Mouse (Mus musculus): ENCODE measurements around the gene Casc1. TPM values are rescaled to one million over a fixed set of nuclear protein-coding genes. Genes with fewer than 3 reads are reported as not detected.

Gene Casc1
- polyA plus RNA-seq, 2 experiments, result 0.09 to 0.19 TPM

- Histone ChIP-seq H3K9ac (replicated peaks) (no peak overlapping the region), H3K36me3 (replicated peaks; ENCODE audit: control insufficient read depth, insufficient read depth, low read depth) (peaks cover 23% of the 10 kb centered on the region), H3K4me1 (replicated peaks; ENCODE audit: control insufficient read depth in 2 of 2, insufficient read depth in 2 of 2, low read length in 1 of 2) (no peaks in the 10 kb centered on the region), H3K27ac (no peak overlapping the region), H3K9me3 (ENCODE audit: control insufficient read depth, low read length) (no peaks in the 10 kb centered on the region), H3K27me3 (ENCODE audit: control insufficient read depth, insufficient read depth, low read length) (no peaks in the 10 kb centered on the region), H3K4me2 (ENCODE audit: low read depth) (no peak overlapping the region), H3K4me3 (ENCODE audit: insufficient read depth in 1 of 2, low read depth in 2 of 2, low read length in 2 of 2) (no peak overlapping the region)
- 81% methylated on average over 6 of the region's 6 CpGs for WGBS (ENCODE audit: insufficient replicate concordance)
- DNase-seq (ENCODE audit: low read depth in 3 of 3, low spot score in 3 of 3) (no peak), ATAC-seq (ENCODE audit: insufficient read depth) (no peak)
- no peak for TF ChIP-seq CTCF (IDR thresholded peaks at IDR 0.05; ENCODE audit: low read depth)
- TF ChIP-seq EP300 (IDR thresholded peaks at IDR 0.05; ENCODE audit: low read depth), result no peak
These were observed 29.5 kb upstream of the Casc1 start for GRCm38 (mm10) chr6:145240285-145240684.

- Histone ChIP-seq H3K27ac (no peak overlapping the region), H3K9me3 (ENCODE audit: control insufficient read depth, low read length) (no peaks in the 10 kb centered on the region), H3K4me3 (ENCODE audit: insufficient read depth in 1 of 2, low read depth in 2 of 2, low read length in 2 of 2) (no peak overlapping the region), H3K36me3 (replicated peaks; ENCODE audit: control insufficient read depth, insufficient read depth, low read depth) (peaks cover 15% of the 10 kb centered on the region), H3K4me1 (replicated peaks; ENCODE audit: control insufficient read depth in 2 of 2, insufficient read depth in 2 of 2, low read length in 1 of 2) (no peaks in the 10 kb centered on the region), H3K27me3 (ENCODE audit: control insufficient read depth, insufficient read depth, low read length) (no peaks in the 10 kb centered on the region), H3K9ac (replicated peaks) (no peak overlapping the region), H3K4me2 (ENCODE audit: low read depth) (no peak overlapping the region)
- ATAC-seq (ENCODE audit: insufficient read depth) (no peak), DNase-seq (ENCODE audit: low read depth in 3 of 3, low spot score in 3 of 3) (no peak)
- WGBS (ENCODE audit: insufficient replicate concordance), result 71% methylated on average over 4 of the region's 4 CpGs
- TF ChIP-seq EP300 (IDR thresholded peaks at IDR 0.05; ENCODE audit: low read depth) (no peak), CTCF (IDR thresholded peaks at IDR 0.05; ENCODE audit: low read depth) (no peak)
These were observed 26.3 kb upstream of the Casc1 start for GRCm38 (mm10) chr6:145237148-145237547.

GRCm38 (mm10) chr6:145235367-145235766 lies 24.6 kb upstream of the Casc1 start:
- no peak overlapping the region for H3K4me3 ChIP-seq (ENCODE audit: insufficient read depth in 1 of 2, low read depth in 2 of 2, low read length in 2 of 2)
- H3K36me3 ChIP-seq (replicated peaks; ENCODE audit: control insufficient read depth, insufficient read depth, low read depth), result peaks cover 15% of the 10 kb centered on the region
- DNase-seq (ENCODE audit: low read depth in 3 of 3, low spot score in 3 of 3), result no peak
- H3K9me3 ChIP-seq (ENCODE audit: control insufficient read depth, low read length), result no peaks in the 10 kb centered on the region
- TF ChIP-seq CTCF (IDR thresholded peaks at IDR 0.05; ENCODE audit: low read depth) (no peak), EP300 (IDR thresholded peaks at IDR 0.05; ENCODE audit: low read depth) (no peak)
- WGBS (ENCODE audit: insufficient replicate concordance), result 82% methylated on average over 6 of the region's 6 CpGs
- no peak overlapping the region for H3K27ac ChIP-seq
- no peak for ATAC-seq (ENCODE audit: insufficient read depth)
- no peaks in the 10 kb centered on the region for H3K4me1 ChIP-seq (replicated peaks; ENCODE audit: control insufficient read depth in 2 of 2, insufficient read depth in 2 of 2, low read length in 1 of 2)
- no peak overlapping the region for H3K9ac ChIP-seq (replicated peaks)
- no peaks in the 10 kb centered on the region for H3K27me3 ChIP-seq (ENCODE audit: control insufficient read depth, insufficient read depth, low read length)
- H3K4me2 ChIP-seq (ENCODE audit: low read depth), result no peak overlapping the region

GRCm38 (mm10) chr6:145234391-145234790 lies 23.6 kb upstream of the Casc1 start:
- Histone ChIP-seq H3K27me3 (ENCODE audit: control insufficient read depth, insufficient read depth, low read length) (no peaks in the 10 kb centered on the region), H3K4me3 (ENCODE audit: insufficient read depth in 1 of 2, low read depth in 2 of 2, low read length in 2 of 2) (no peak overlapping the region), H3K4me1 (replicated peaks; ENCODE audit: control insufficient read depth in 2 of 2, insufficient read depth in 2 of 2, low read length in 1 of 2) (no peaks in the 10 kb centered on the region), H3K36me3 (replicated peaks; ENCODE audit: control insufficient read depth, insufficient read depth, low read depth) (peaks cover 12% of the 10 kb centered on the region), H3K27ac (no peak overlapping the region), H3K4me2 (ENCODE audit: low read depth) (no peak overlapping the region), H3K9me3 (ENCODE audit: control insufficient read depth, low read length) (no peaks in the 10 kb centered on the region), H3K9ac (replicated peaks) (no peak overlapping the region)
- WGBS (ENCODE audit: insufficient replicate concordance), result 81% methylated on average over 1 of the region's 1 CpGs
- TF ChIP-seq EP300 (IDR thresholded peaks at IDR 0.05; ENCODE audit: low read depth), result no peak
- no peak for TF ChIP-seq CTCF (IDR thresholded peaks at IDR 0.05; ENCODE audit: low read depth)
- no peak for DNase-seq (ENCODE audit: low read depth in 3 of 3, low spot score in 3 of 3)
- no peak for ATAC-seq (ENCODE audit: insufficient read depth)

- Histone ChIP-seq H3K4me2 (ENCODE audit: low read depth) (no peak overlapping the region), H3K9me3 (ENCODE audit: control insufficient read depth, low read length) (no peaks in the 10 kb centered on the region), H3K9ac (replicated peaks) (no peak overlapping the region), H3K27ac (no peak overlapping the region), H3K4me3 (ENCODE audit: insufficient read depth in 1 of 2, low read depth in 2 of 2, low read length in 2 of 2) (no peak overlapping the region), H3K36me3 (replicated peaks; ENCODE audit: control insufficient read depth, insufficient read depth, low read depth) (peaks cover 13% of the 10 kb centered on the region), H3K27me3 (ENCODE audit: control insufficient read depth, insufficient read depth, low read length) (no peaks in the 10 kb centered on the region), H3K4me1 (replicated peaks; ENCODE audit: control insufficient read depth in 2 of 2, insufficient read depth in 2 of 2, low read length in 1 of 2) (no peaks in the 10 kb centered on the region)
- 82% methylated on average over 3 of the region's 3 CpGs for WGBS (ENCODE audit: insufficient replicate concordance)
- ATAC-seq (ENCODE audit: insufficient read depth) (no peak), DNase-seq (ENCODE audit: low read depth in 3 of 3, low spot score in 3 of 3) (no peak)
- no peak for TF ChIP-seq CTCF (IDR thresholded peaks at IDR 0.05; ENCODE audit: low read depth)
- no peak for TF ChIP-seq EP300 (IDR thresholded peaks at IDR 0.05; ENCODE audit: low read depth)
These were observed 15.5 kb upstream of the Casc1 start for GRCm38 (mm10) chr6:145226296-145226695.

Measured in liver, embryonic 14.5 days (tissue).